Comparison of ENCODE assay signal across 8 mouse cellular contexts in genomic region chr17:32209752-32210151, GRCm38 (mm10). TPM values are rescaled to one million over a fixed set of nuclear protein-coding genes. Genes with fewer than 3 reads are reported as not detected.
DNase-seq lines count a peak whose midpoint lies in the region; ATAC-seq lines count a peak whose summit lies in the region.

No protein-coding gene starts in this region.

- H3K27ac ChIP-seq in embryonic facial prominence, embryonic 10.5 days (replicated peaks): no peak overlapping the region
- no peak overlapping the region for H3K27ac ChIP-seq in hindbrain, embryonic 14.5 days

- no peak overlapping the region for H3K4me3 ChIP-seq in embryonic facial prominence, embryonic 10.5 days
- H3K4me3 ChIP-seq in hindbrain, embryonic 14.5 days (replicated peaks; ENCODE audit: low read length): no peak overlapping the region

- H3K4me1 ChIP-seq in embryonic facial prominence, embryonic 10.5 days: peaks cover 16% of the 10 kb centered on the region
- no peaks in the 10 kb centered on the region for H3K4me1 ChIP-seq in hindbrain, embryonic 14.5 days (replicated peaks; ENCODE audit: control insufficient read depth, insufficient read depth, low read length)

- peak; percentile 62 for DNase-seq in layer of hippocampus, adult 11-12 months (ENCODE audit: low spot score)
- no peak for DNase-seq in layer of hippocampus, adult 9-10 months (ENCODE audit: low spot score)
- DNase-seq in adrenal gland, adult 2 months: peak; percentile 56
- peak; percentile 62 for DNase-seq in embryonic facial prominence, embryonic 10.5 days (ENCODE audit: low spot score)
- DNase-seq in hindbrain, embryonic 14.5 days (ENCODE audit: low spot score): peak; percentile 75
- DNase-seq in left cerebral cortex, postnatal 25 days (ENCODE audit: low spot score in 2 of 2): peak; percentile 63 to 67
- DNase-seq in neural tube, embryonic 10.5 days (ENCODE audit: extremely low spot score, low spot score): peak; percentile 45
- peak; percentile 73 for DNase-seq in thymus, postnatal 14 days

- no peak overlapping the region for H3K9ac ChIP-seq in hindbrain, embryonic 14.5 days

- intact Hi-C loops in left cerebral cortex, postnatal 25 days (cut with DNase I): loop anchor here (2.0 to 10.0 kb wide), 4 partner anchors 47 to 355 kb away; partner anchors contain the start of gene Sik1

- no peak overlapping the region for H3K4me2 ChIP-seq in hindbrain, embryonic 14.5 days (replicated peaks)

- peaks cover 100% of the 10 kb centered on the region for H3K36me3 ChIP-seq in embryonic facial prominence, embryonic 10.5 days (replicated peaks)
- H3K36me3 ChIP-seq in hindbrain, embryonic 14.5 days (replicated peaks; ENCODE audit: control insufficient read depth, insufficient read depth): peaks cover 98% of the 10 kb centered on the region

- H3K9me3 ChIP-seq in embryonic facial prominence, embryonic 10.5 days: no peaks in the 10 kb centered on the region
- H3K9me3 ChIP-seq in hindbrain, embryonic 14.5 days (ENCODE audit: control insufficient read depth, low read length): no peaks in the 10 kb centered on the region

- no peaks in the 10 kb centered on the region for H3K27me3 ChIP-seq in embryonic facial prominence, embryonic 10.5 days (replicated peaks; ENCODE audit: low read depth, poor library complexity, severe bottlenecking)
- H3K27me3 ChIP-seq in hindbrain, embryonic 14.5 days (ENCODE audit: control insufficient read depth, insufficient read depth, low read length): no peaks in the 10 kb centered on the region

- ATAC-seq in hindbrain, embryonic 14.5 days (ENCODE audit: low FRiP score): peak; percentile 60; the same call in 1 of the 2 replicates

- WGBS in embryonic facial prominence, embryonic 10.5 days: 62% methylated on average over 3 of the region's 3 CpGs
- WGBS in hindbrain, embryonic 14.5 days: 29% methylated on average over 3 of the region's 3 CpGs

RNA-seq across cellular contexts. Expression of gene Ephx3, which starts 20.4 kb away (rescaled TPM):
- total RNA-seq in adrenal gland, adult 2 months (2021): under 1 TPM; 0.23 to 0.48 TPM
- 0.81 and 0.96 TPM in 2 replicates for polyA plus RNA-seq in adrenal gland, adult 2 months (2012; rRNA removed)
- polyA plus RNA-seq in embryonic facial prominence, embryonic 10.5 days (2016; fragmentation: Nextera tagmentation; extraction: Ambion mirVana): 0.12 TPM in 1 of 2 replicates, not detected in the other
- polyA plus RNA-seq in hindbrain, embryonic 14.5 days (2014; fragmentation: Nextera tagmentation; extraction: Ambion mirVana): 0.23 TPM in 1 of 2 replicates, not detected in the other
- under 1 TPM; 0.39 to 0.48 TPM for total RNA-seq in left cerebral cortex, postnatal 25 days (2021)

RNA-seq across cellular contexts. Expression of gene Notch3, which starts 43.1 kb away (rescaled TPM):
- 10 to 100 TPM in 1 of 2 experiments, 1 to 10 TPM in 1; 5.6 to 11.7 TPM for total RNA-seq in adrenal gland, adult 2 months (2021)
- polyA plus RNA-seq in adrenal gland, adult 2 months (2012; rRNA removed): 35.5 and 44.3 TPM in 2 replicates
- 23.7 and 24.5 TPM in 2 replicates for polyA plus RNA-seq in embryonic facial prominence, embryonic 10.5 days (2016; fragmentation: Nextera tagmentation; extraction: Ambion mirVana)
- 8.1 and 9.8 TPM in 2 replicates for polyA plus RNA-seq in hindbrain, embryonic 14.5 days (2014; fragmentation: Nextera tagmentation; extraction: Ambion mirVana)
- total RNA-seq in left cerebral cortex, postnatal 25 days (2021): 10 to 100 TPM in 1 of 2 experiments, 1 to 10 TPM in 1; 7.5 to 10.0 TPM
